Mouse (Mus musculus): ENCODE measurements around the gene Tpst2. TPM values are rescaled to one million over a fixed set of nuclear protein-coding genes. Genes with fewer than 3 reads are reported as not detected.
A peak's percentile ranks its signal among the peaks of the same experiment; 100 is the strongest.

The Tpst2 gene
- polyA plus RNA-seq, 1 experiment from 2014 or later, result 31.2 TPM

DNA sequence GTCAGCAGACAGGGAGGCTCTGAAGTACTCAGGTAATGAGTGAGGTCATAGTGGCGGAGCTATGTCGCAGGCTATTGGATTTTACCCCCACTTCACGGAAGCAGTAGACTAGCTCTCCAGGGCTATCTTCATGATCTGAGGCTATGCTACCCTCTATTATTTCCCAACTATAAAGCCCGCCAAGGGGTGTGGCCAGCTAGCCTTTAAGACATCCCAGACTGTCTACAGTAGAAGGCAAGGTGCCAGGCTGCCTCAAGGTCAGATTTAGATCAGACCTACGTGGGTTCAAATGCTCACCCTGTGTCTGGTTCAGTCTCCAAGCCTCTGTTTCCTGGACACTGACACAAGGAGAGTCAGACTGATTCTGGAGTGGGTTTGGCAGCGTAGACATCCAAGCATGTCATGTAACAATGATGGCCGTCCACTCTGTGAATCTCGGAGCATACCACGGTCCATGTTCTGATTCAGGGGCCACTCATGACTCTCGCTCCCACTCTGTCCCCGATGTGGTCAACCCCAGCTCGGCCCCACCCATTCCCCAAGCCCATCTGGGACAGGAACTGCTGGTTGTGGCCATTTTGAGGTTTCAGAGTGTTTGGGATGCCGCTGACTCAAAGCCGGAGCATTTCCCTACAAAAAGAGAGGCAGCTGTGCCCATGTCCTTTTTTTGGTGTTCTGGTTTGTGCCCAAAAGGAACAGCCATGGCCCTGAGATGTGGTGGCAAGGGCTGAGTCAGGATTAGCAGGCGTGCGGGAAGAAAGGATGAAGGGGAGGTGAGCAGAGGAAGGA lies 16.4 kb upstream of the Tpst2 start:
- 81% methylated on average over 16 of the region's 16 CpGs for WGBS (ENCODE audit: insufficient replicate concordance)
- H3K9me3 ChIP-seq (replicated peaks; ENCODE audit: control insufficient read depth, low read length), result no peaks in the 10 kb centered on the region
- H3K27me3 ChIP-seq (ENCODE audit: control insufficient read depth, insufficient read depth, low read length), result 0 out of 2 replicates have a peak, but pooled peaks cover 2% of the 10 kb centered on the region
- ATAC-seq (replicated peaks; ENCODE audit: insufficient number of reproducible peaks, low FRiP score, low TSS enrichment), result no peak
- no peak overlapping the region for H3K4me2 ChIP-seq
- no peak overlapping the region for H3K27ac ChIP-seq (ENCODE audit: low read depth, low read length)
- no peaks in the 10 kb centered on the region for H3K36me3 ChIP-seq (ENCODE audit: control insufficient read depth, insufficient read depth, low read length)
- no peaks in the 10 kb centered on the region for H3K4me1 ChIP-seq (ENCODE audit: control insufficient read depth, insufficient read depth, low read length)
- no peak overlapping the region for H3K4me3 ChIP-seq (ENCODE audit: low read depth, low read length)
- H3K9ac ChIP-seq (ENCODE audit: low read depth, low read length), result no peak overlapping the region

DNA sequence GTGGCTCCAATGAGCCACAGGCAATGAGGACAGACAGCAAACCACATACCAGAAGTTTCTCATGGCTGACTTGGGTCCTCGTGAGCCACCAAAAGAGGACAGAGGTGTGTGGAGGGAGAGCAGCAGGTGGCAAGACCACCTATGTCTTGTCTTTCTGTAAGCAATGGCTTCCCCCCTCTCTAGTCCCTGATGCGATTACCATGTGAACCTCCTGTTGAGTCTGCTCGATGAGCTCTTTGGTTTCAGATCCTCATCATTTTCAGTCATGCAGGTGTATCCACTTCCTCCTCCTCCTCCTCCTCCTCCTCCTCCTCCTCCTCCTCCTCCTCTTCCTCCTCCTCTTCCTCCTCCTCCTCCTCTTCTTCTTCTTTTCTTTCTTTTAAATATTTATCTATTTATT lies 15.7 kb upstream of the Tpst2 start:
- no peaks in the 10 kb centered on the region for H3K9me3 ChIP-seq (replicated peaks; ENCODE audit: control insufficient read depth, low read length)

DNA sequence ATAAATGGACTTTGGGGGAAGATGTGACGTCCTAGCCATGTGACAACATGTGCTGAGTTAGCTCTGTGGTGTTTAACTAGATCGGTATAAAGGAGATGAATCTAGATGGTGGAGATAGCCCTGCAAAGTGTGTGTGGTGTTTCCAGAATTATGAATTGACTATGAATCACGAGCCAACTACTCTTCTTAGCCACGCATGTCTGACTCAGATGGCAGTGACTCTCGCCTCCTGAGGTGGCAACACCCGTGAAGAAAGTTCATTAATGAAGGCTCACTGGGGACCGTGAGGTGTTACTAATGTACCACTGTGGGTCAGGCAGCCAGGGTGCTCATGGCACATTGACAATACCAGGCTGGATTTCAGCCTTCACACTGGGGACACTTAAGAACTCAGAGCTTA lies 12.4 kb upstream of the Tpst2 start:
- peaks cover 25% of the 10 kb centered on the region for H3K27me3 ChIP-seq (ENCODE audit: control insufficient read depth, insufficient read depth, low read length)
- no peak overlapping the region for H3K27ac ChIP-seq (ENCODE audit: low read depth, low read length)
- H3K4me3 ChIP-seq (ENCODE audit: low read depth, low read length), result no peak overlapping the region
- H3K9me3 ChIP-seq (replicated peaks; ENCODE audit: control insufficient read depth, low read length), result no peaks in the 10 kb centered on the region
- no peak for ATAC-seq (replicated peaks; ENCODE audit: insufficient number of reproducible peaks, low FRiP score, low TSS enrichment)
- no peak overlapping the region for H3K4me2 ChIP-seq
- WGBS (ENCODE audit: insufficient replicate concordance), result 80% methylated on average over 7 of the region's 7 CpGs
- H3K9ac ChIP-seq (ENCODE audit: low read depth, low read length), result no peak overlapping the region
- H3K36me3 ChIP-seq (ENCODE audit: control insufficient read depth, insufficient read depth, low read length), result no peaks in the 10 kb centered on the region
- no peaks in the 10 kb centered on the region; the same call in 1 of the 2 replicates for H3K4me1 ChIP-seq (ENCODE audit: control insufficient read depth, insufficient read depth, low read length)

More for the DNA sequence above, 15.7 kb upstream of the Tpst2 start:
- ATAC-seq (replicated peaks; ENCODE audit: insufficient number of reproducible peaks, low FRiP score, low TSS enrichment), result no peak
- no peaks in the 10 kb centered on the region; the same call in 1 of the 2 replicates for H3K4me1 ChIP-seq (ENCODE audit: control insufficient read depth, insufficient read depth, low read length)
- no peak overlapping the region for H3K4me3 ChIP-seq (ENCODE audit: low read depth, low read length)
- H3K27ac ChIP-seq (ENCODE audit: low read depth, low read length), result no peak overlapping the region
- no peaks in the 10 kb centered on the region for H3K36me3 ChIP-seq (ENCODE audit: control insufficient read depth, insufficient read depth, low read length)
- H3K27me3 ChIP-seq (ENCODE audit: control insufficient read depth, insufficient read depth, low read length), result 0 out of 2 replicates have a peak, but pooled peaks cover 2% of the 10 kb centered on the region
- H3K9ac ChIP-seq (ENCODE audit: low read depth, low read length), result no peak overlapping the region
- H3K4me2 ChIP-seq, result no peak overlapping the region
- 69% methylated on average over 3 of the region's 3 CpGs for WGBS (ENCODE audit: insufficient replicate concordance)

DNA sequence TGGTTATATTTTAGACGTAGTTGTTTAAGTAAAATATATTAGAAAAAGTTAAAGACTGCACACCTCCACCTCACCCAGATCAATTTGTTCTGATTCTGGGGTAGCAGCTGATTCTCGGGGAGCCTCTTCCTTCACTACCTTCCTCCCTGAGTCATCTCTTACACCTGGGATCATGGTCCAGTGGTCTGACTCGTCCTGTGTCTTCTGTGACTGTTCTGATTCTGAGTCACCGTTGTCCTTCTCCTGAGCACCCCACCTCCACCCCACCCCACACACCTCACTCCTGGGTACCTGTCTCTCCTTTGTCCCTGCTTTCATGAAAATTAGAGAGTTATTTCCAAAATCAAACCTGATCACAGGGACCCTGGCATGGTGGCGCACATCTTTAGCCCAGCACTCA lies 11.4 kb upstream of the Tpst2 start:
- H3K9me3 ChIP-seq (replicated peaks; ENCODE audit: control insufficient read depth, low read length), result no peaks in the 10 kb centered on the region

DNA sequence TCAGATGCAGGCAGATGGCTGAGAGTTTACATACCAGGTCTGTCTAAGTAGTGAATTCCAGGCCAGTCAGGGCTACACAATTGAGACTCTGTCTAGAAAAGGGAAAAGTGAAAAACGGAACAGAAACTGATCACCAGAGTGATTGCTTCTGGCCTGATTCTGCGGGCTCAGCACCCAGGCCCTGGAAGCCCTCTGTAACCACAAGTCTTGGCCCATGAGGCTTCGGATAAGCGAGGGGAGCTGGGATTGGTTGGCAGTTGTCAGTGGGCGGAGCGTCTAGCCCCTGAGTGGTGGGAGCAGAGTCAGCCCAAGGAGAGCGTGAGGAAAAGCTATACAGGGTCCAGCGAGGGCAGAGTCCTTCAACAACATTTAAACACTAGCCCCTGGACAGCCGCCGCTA lies 11.0 kb upstream of the Tpst2 start:
- Histone ChIP-seq H3K9ac (ENCODE audit: low read depth, low read length) (no peak overlapping the region), H3K27me3 (ENCODE audit: control insufficient read depth, insufficient read depth, low read length) (peaks cover 34% of the 10 kb centered on the region), H3K36me3 (ENCODE audit: control insufficient read depth, insufficient read depth, low read length) (no peaks in the 10 kb centered on the region), H3K9me3 (replicated peaks; ENCODE audit: control insufficient read depth, low read length) (no peaks in the 10 kb centered on the region), H3K4me1 (ENCODE audit: control insufficient read depth, insufficient read depth, low read length) (no peaks in the 10 kb centered on the region; the same call in 1 of the 2 replicates), H3K4me3 (ENCODE audit: low read depth, low read length) (no peak overlapping the region), H3K27ac (ENCODE audit: low read depth, low read length) (no peak overlapping the region), H3K4me2 (peak overlapping the region; percentile 25)
- 0 out of 2 replicates have a peak, but pooled peaks have one; percentile 26 for ATAC-seq (replicated peaks; ENCODE audit: insufficient number of reproducible peaks, low FRiP score, low TSS enrichment)
- 8% methylated on average over 10 of the region's 10 CpGs for WGBS (ENCODE audit: insufficient replicate concordance)

More for the DNA sequence above, 11.4 kb upstream of the Tpst2 start:
- H3K4me1 ChIP-seq (ENCODE audit: control insufficient read depth, insufficient read depth, low read length), result no peaks in the 10 kb centered on the region; the same call in 1 of the 2 replicates
- no peak for ATAC-seq (replicated peaks; ENCODE audit: insufficient number of reproducible peaks, low FRiP score, low TSS enrichment)
- H3K27me3 ChIP-seq (ENCODE audit: control insufficient read depth, insufficient read depth, low read length), result peaks cover 30% of the 10 kb centered on the region
- no peak overlapping the region for H3K9ac ChIP-seq (ENCODE audit: low read depth, low read length)
- H3K27ac ChIP-seq (ENCODE audit: low read depth, low read length), result no peak overlapping the region
- no peak overlapping the region for H3K4me2 ChIP-seq
- H3K36me3 ChIP-seq (ENCODE audit: control insufficient read depth, insufficient read depth, low read length), result no peaks in the 10 kb centered on the region
- WGBS (ENCODE audit: insufficient replicate concordance), result 75% methylated on average over 5 of the region's 5 CpGs
- no peak overlapping the region for H3K4me3 ChIP-seq (ENCODE audit: low read depth, low read length)

DNA sequence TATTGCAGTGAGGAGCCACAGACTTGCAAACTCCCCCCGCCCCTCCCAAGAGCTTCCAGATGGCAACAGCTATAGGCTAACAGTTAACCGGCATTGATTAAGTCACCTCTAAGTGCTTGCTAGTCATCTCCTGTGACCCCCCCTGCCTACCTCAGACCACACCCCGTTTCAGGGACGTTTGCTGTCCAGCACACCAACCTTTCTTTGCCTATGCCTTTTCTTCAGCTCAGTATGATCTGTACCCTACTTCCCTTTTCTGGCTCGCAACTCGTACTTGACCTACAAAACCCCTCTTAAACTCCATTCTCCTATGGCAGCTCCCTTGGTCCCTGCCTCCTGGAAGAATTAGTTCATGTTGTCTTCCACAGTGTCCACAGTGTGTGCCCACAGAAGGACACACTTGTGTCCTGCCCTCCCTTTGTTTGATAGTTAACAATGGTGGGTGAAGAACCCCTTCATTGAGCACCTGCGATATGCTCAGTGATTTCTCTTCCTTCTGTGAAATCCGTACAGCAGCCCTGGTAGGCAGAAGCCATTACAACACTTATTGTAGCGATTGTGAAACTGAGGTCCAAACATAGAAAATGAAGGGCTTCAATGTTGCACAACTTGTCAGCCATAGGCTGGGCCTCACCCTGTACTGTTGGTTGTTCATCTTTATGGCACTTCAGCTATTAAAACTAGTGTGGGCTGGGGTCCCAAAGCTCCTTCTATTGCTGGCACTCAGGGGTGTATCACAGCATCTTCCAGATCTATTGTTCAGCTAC lies 10.3 kb upstream of the Tpst2 start:
- peak overlapping the region; percentile 25 for H3K4me2 ChIP-seq
- no peak overlapping the region for H3K9ac ChIP-seq (ENCODE audit: low read depth, low read length)
- peaks cover 37% of the 10 kb centered on the region for H3K27me3 ChIP-seq (ENCODE audit: control insufficient read depth, insufficient read depth, low read length)

DNA sequence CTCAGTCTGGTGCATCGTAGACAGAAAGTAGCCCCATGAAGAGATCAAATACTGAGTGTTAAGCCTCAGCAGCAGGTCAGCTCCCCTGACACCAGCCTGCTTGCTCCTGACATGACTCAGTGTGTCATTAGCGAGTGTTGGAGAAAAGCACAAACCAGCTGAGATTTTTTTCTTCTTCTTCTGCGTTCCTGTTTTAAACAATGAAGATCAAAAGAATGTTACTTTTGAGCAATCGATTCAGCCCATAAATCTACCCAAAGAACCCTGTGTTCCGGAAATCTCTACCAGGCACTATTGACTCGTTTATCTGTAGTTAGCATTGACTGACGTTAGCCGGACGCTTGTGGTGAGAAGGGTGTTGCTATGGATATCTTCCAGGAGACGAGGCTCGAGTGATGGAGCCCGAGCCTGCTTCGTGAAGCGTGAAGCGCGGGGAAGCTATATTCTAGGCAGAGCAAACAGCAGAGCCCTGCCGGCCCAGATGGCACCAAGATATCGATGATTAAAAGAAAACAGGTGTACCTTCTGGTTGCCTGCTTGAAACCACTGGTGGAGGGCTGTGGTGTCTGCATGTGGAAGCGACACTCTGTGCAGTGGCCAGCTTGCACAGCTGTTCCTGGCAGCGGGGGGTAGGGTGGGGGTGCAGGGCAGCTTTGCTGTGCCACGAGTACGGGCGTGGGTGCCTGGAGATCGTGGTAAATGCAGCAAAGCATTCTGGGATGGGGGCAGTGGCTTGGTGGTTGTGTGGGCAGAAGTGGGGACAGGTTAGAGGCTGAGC lies 5.5 kb upstream of the Tpst2 start:
- no peak overlapping the region for H3K9ac ChIP-seq (ENCODE audit: low read depth, low read length)
- no peak overlapping the region for H3K4me2 ChIP-seq
- H3K4me3 ChIP-seq (ENCODE audit: low read depth, low read length), result no peak overlapping the region
- peaks cover 2% of the 10 kb centered on the region; the same call in 1 of the 2 replicates for H3K4me1 ChIP-seq (ENCODE audit: control insufficient read depth, insufficient read depth, low read length)
- no peak for ATAC-seq (replicated peaks; ENCODE audit: insufficient number of reproducible peaks, low FRiP score, low TSS enrichment)
- H3K36me3 ChIP-seq (ENCODE audit: control insufficient read depth, insufficient read depth, low read length), result no peaks in the 10 kb centered on the region
- H3K9me3 ChIP-seq (replicated peaks; ENCODE audit: control insufficient read depth, low read length), result no peaks in the 10 kb centered on the region
- no peak overlapping the region for H3K27ac ChIP-seq (ENCODE audit: low read depth, low read length)
- H3K27me3 ChIP-seq (ENCODE audit: control insufficient read depth, insufficient read depth, low read length), result peaks cover 38% of the 10 kb centered on the region
- WGBS (ENCODE audit: insufficient replicate concordance), result 47% methylated on average over 24 of the region's 24 CpGs

More for the DNA sequence above, 10.3 kb upstream of the Tpst2 start:
- ATAC-seq (replicated peaks; ENCODE audit: insufficient number of reproducible peaks, low FRiP score, low TSS enrichment), result 0 out of 2 replicates have a peak, but pooled peaks have one; percentile 31
- WGBS (ENCODE audit: insufficient replicate concordance), result 54% methylated on average over 9 of the region's 9 CpGs
- Histone ChIP-seq H3K9me3 (replicated peaks; ENCODE audit: control insufficient read depth, low read length) (no peaks in the 10 kb centered on the region), H3K27ac (ENCODE audit: low read depth, low read length) (no peak overlapping the region), H3K4me3 (ENCODE audit: low read depth, low read length) (no peak overlapping the region), H3K36me3 (ENCODE audit: control insufficient read depth, insufficient read depth, low read length) (no peaks in the 10 kb centered on the region), H3K4me1 (ENCODE audit: control insufficient read depth, insufficient read depth, low read length) (peaks cover 1% of the 10 kb centered on the region; the same call in 1 of the 2 replicates)

DNA sequence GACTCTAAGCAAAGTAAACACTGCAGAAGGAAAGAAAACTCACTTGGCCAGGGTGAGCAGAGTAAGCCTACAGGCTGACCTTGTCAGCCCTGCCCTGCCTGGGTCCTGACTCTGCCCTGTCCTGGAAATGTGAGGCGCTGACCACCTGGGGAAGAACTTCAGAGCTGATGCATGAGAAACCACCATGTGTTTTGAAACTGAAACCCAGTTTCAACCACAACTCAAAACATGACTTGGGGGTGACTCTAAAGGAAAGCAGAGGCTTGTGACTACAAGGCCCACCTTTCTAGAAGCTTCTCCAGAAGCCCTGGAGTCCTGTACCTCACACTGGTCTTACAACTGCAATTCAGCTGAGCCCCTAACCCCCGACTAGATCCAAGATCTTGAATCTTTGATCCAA lies 3.6 kb upstream of the Tpst2 start:
- H3K4me3 ChIP-seq (ENCODE audit: low read depth, low read length), result no peak overlapping the region
- ATAC-seq (replicated peaks; ENCODE audit: insufficient number of reproducible peaks, low FRiP score, low TSS enrichment), result no peak
- H3K36me3 ChIP-seq (ENCODE audit: control insufficient read depth, insufficient read depth, low read length), result no peaks in the 10 kb centered on the region
- peaks cover 26% of the 10 kb centered on the region for H3K27me3 ChIP-seq (ENCODE audit: control insufficient read depth, insufficient read depth, low read length)
- no peak overlapping the region for H3K9ac ChIP-seq (ENCODE audit: low read depth, low read length)
- WGBS (ENCODE audit: insufficient replicate concordance), result 50% methylated on average over 2 of the region's 2 CpGs
- no peak overlapping the region for H3K27ac ChIP-seq (ENCODE audit: low read depth, low read length)
- H3K9me3 ChIP-seq (replicated peaks; ENCODE audit: control insufficient read depth, low read length), result no peaks in the 10 kb centered on the region
- H3K4me2 ChIP-seq, result no peak overlapping the region
- peaks cover 8% of the 10 kb centered on the region; the same call in 1 of the 2 replicates for H3K4me1 ChIP-seq (ENCODE audit: control insufficient read depth, insufficient read depth, low read length)

All from heart, embryonic 11.5 days (tissue).